Mouse (Mus musculus): ENCODE data around the gene Atraid. TPM values are rescaled to one million over a fixed set of nuclear protein-coding genes. Genes with fewer than 3 reads are reported as not detected.

The Atraid gene
- total and polyA plus RNA-seq, 3 experiments, result 58.0 to 88.7 (median 60.1) TPM

DNA sequence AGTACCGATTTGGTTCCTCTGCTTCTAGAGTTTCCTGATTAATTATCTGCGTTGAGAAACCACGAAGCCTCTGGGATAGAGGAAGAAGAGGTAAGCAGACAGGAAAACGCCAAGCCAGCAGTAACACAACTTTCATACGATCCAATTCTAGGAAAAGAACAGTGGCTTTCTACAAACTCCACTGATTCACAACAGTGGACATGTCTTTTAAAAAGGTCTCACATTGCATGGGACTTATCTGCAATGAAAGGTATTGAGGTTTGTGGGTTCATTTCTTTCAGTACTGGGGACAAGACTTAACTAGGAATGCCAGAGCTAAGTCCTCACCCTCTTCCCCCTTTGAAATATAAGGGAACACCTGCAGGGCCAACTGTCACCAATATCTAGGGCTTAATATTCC lies 1.0 kb upstream of the Atraid start:
- no peak for DNase-seq (ENCODE audit: extremely low read depth)
- TF ChIP-seq MAZ (IDR thresholded peaks at IDR 0.05; ENCODE audit: low read depth, low read length) (no peak), POLR2A (IDR thresholded peaks at IDR 0.05; ENCODE audit: low read depth, low read length) (no peak), ZC3H11A (IDR thresholded peaks at IDR 0.05; ENCODE audit: low read depth, low read length) (no peak), GABPA (IDR thresholded peaks at IDR 0.05; ENCODE audit: insufficient replicate concordance, low read depth, low read length) (no peak), MAX (IDR thresholded peaks at IDR 0.05; ENCODE audit: low read length) (no peak), USF1 (IDR thresholded peaks at IDR 0.05; ENCODE audit: low read depth, low read length) (no peak), PAX5 (IDR thresholded peaks at IDR 0.05; ENCODE audit: low read length) (no peak), SIN3A (IDR thresholded peaks at IDR 0.05; ENCODE audit: low read length) (no peak), CHD2 (IDR thresholded peaks at IDR 0.05; ENCODE audit: low read length) (no peak), HCFC1 (IDR thresholded peaks at IDR 0.05; ENCODE audit: low read depth, low read length) (no peak), ZNF384 (IDR thresholded peaks at IDR 0.05; ENCODE audit: low read depth, low read length) (no peak), MEF2A (IDR thresholded peaks at IDR 0.05; ENCODE audit: borderline replicate concordance, low read depth, low read length) (no peak), KAT2A (IDR thresholded peaks at IDR 0.05; ENCODE audit: insufficient replicate concordance, low read length) (no peak), NELFE (IDR thresholded peaks at IDR 0.05; ENCODE audit: low read depth, low read length) (no peak), ZKSCAN1 (IDR thresholded peaks at IDR 0.05; ENCODE audit: borderline replicate concordance, low read depth, low read length) (no peak), E2F4 (IDR thresholded peaks at IDR 0.05; ENCODE audit: insufficient replicate concordance, low read depth, low read length) (no peak), JUN (IDR thresholded peaks at IDR 0.05; ENCODE audit: insufficient read depth, low read depth, low read length) (no peak), CTCF (conservative IDR thresholded peaks at IDR 0.05 in 1 of 2, IDR thresholded peaks at IDR 0.05 in 1 of 2; ENCODE audit: low read depth in 2 of 2, low read length in 2 of 2) (no peak), UBTF (IDR thresholded peaks at IDR 0.05; ENCODE audit: low read depth, low read length) (no peak)
- dilution Hi-C loops (cut with MboI; ENCODE audit: extremely low pct_ligation_motif_present, extremely low pct_unique_long_range_greater_than_20kb, low sequenced_read_pairs) (no loop called here), in situ Hi-C loops (cut with MboI; ENCODE audit: low pct_ligation_motif_present, low pct_unique_long_range_greater_than_20kb, low sequenced_read_pairs) (no loop called here)
- H3K36me3 ChIP-seq (replicated peaks in 1 of 2; ENCODE audit: control insufficient read depth in 1 of 2, insufficient read depth in 1 of 2, low read length in 1 of 2), result peaks cover 17 to 35% of the 10 kb centered on the region in 2 experiments
- peak overlapping the region; percentile 78 to 89 (median 80) for H3K4me3 ChIP-seq (replicated peaks in 1 of 3; ENCODE audit: low read depth in 2 of 3, low read length in 2 of 3, poor library complexity in 1 of 3)
- H3K4me1 ChIP-seq (ENCODE audit: control insufficient read depth in 1 of 2, insufficient read depth in 2 of 2), result peaks cover 0 to 22% of the 10 kb centered on the region in 2 experiments; a peak in 2 of 4 replicates
- H3K27ac ChIP-seq (ENCODE audit: insufficient read depth, low read depth), result no peak overlapping the region
- peak overlapping the region; percentile 86 for H3K4me2 ChIP-seq (ENCODE audit: insufficient read depth, low read depth, poor library complexity, severe bottlenecking)
- H3K79me2 ChIP-seq (replicated peaks; ENCODE audit: control insufficient read depth, extremely low read depth, insufficient read depth, poor library complexity, severe bottlenecking), result peaks cover 3% of the 10 kb centered on the region; the same call in 1 of the 2 replicates
- no peaks in the 10 kb centered on the region for H3K9me3 ChIP-seq (replicated peaks; ENCODE audit: low read length)
- peak overlapping the region; percentile 68 for H3K9ac ChIP-seq (ENCODE audit: insufficient read depth, low read depth)
- no peaks in the 10 kb centered on the region for H3K27me3 ChIP-seq (replicated peaks)

DNA sequence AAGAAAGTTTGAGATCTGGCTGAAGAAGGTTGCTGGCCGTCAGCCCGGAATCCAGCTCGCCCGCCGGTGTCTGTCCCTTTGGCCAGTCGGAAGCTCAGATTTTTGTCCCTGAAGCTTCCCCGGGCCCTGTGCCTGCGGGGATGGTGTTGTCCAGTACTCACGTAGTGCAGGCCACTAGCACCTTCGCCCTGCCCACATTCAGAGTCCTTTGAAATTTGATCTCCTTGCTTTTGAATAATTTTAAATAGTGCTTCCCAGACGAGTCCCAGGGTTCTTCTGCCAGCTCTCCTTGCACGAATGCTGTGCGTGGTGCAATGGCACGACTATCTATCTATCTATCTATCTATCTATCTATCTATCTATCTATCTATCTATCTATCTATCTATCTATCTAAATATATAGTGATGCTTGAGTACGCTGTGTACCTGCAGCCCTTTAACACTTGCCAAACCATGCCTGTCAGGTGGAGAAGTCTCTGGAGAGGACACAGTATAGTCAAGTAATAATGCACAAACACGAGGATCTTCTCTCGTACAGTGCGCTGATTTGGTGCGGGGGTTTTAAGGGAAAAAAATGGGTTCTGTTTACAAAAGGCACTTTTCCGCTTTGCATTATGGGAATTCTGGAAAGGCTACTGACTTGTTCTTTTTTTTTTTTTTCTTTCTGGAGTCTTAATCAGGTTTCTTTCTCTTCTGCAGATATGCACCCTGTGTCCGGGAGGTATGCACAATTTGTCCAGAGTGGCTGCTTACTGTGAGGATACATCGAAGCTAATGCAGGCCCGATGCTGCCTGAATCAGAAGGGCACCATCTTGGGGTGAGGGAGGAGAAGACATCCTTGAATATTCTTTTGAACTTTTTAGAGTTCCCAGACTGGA lies 890 bp downstream of the Atraid start, which contains the start of gene Slc5a6:
Slc5a6 (minus strand) TSS at position 162 of the 879 bp plus-strand sequence.
- Histone ChIP-seq H3K36me3 (replicated peaks in 1 of 2; ENCODE audit: control insufficient read depth in 1 of 2, insufficient read depth in 1 of 2, low read length in 1 of 2) (peaks cover 9 to 29% of the 10 kb centered on the region in 2 experiments), H3K9me3 (replicated peaks; ENCODE audit: low read length) (no peaks in the 10 kb centered on the region), H3K4me3 (replicated peaks in 1 of 3; ENCODE audit: low read depth in 2 of 3, low read length in 2 of 3, poor library complexity in 1 of 3) (peak within 1 kb of the TSS; percentile 78 to 89 (median 89)), H3K27me3 (replicated peaks) (no peaks in the 10 kb centered on the region), H3K27ac (ENCODE audit: insufficient read depth, low read depth) (peak within 1 kb of the TSS; percentile 76), H3K79me2 (replicated peaks; ENCODE audit: control insufficient read depth, extremely low read depth, insufficient read depth, poor library complexity, severe bottlenecking) (peaks cover 3% of the 10 kb centered on the region; the same call in 1 of the 2 replicates), H3K9ac (ENCODE audit: insufficient read depth, low read depth) (peak within 1 kb of the TSS; percentile 83), H3K4me1 (ENCODE audit: control insufficient read depth in 1 of 2, insufficient read depth in 2 of 2) (peaks cover 0 to 30% of the 10 kb centered on the region in 2 experiments; a peak in 2 of 4 replicates), H3K4me2 (ENCODE audit: insufficient read depth, low read depth, poor library complexity, severe bottlenecking) (peak within 1 kb of the TSS; percentile 86)
- dilution Hi-C loops (cut with MboI; ENCODE audit: extremely low pct_ligation_motif_present, extremely low pct_unique_long_range_greater_than_20kb, low sequenced_read_pairs) (no loop called here), in situ Hi-C loops (cut with MboI; ENCODE audit: low pct_ligation_motif_present, low pct_unique_long_range_greater_than_20kb, low sequenced_read_pairs) (no loop called here)
- DNase-seq (ENCODE audit: extremely low read depth), result peak; percentile 74
- TF ChIP-seq JUN (IDR thresholded peaks at IDR 0.05; ENCODE audit: insufficient read depth, low read depth, low read length), result no peak
- no peak for TF ChIP-seq GABPA (IDR thresholded peaks at IDR 0.05; ENCODE audit: insufficient replicate concordance, low read depth, low read length)
- TF ChIP-seq POLR2A (IDR thresholded peaks at IDR 0.05; ENCODE audit: low read depth, low read length), result no peak
- no peak for TF ChIP-seq JUND (conservative IDR thresholded peaks at IDR 0.05; ENCODE audit: low read depth, low read length)
- no peak for TF ChIP-seq MXI1 (IDR thresholded peaks at IDR 0.05; ENCODE audit: low read depth, low read length)
- no peak for TF ChIP-seq ETS1 (conservative IDR thresholded peaks at IDR 0.05; ENCODE audit: low read depth, low read length)
- TF ChIP-seq USF1 (IDR thresholded peaks at IDR 0.05; ENCODE audit: low read depth, low read length), result no peak
- no peak for TF ChIP-seq USF2 (conservative IDR thresholded peaks at IDR 0.05; ENCODE audit: low read depth, low read length)
- TF ChIP-seq SMC3 (IDR thresholded peaks at IDR 0.05; ENCODE audit: low read depth, low read length), result peak; percentile 8; the same call in 1 of the 2 replicates
- TF ChIP-seq CHD2 (IDR thresholded peaks at IDR 0.05; ENCODE audit: low read length), result no peak
- no peak for TF ChIP-seq MAFK (IDR thresholded peaks at IDR 0.05; ENCODE audit: insufficient replicate concordance, low read length)
- TF ChIP-seq PAX5 (IDR thresholded peaks at IDR 0.05; ENCODE audit: low read length), result no peak
- no peak for TF ChIP-seq E2F4 (IDR thresholded peaks at IDR 0.05; ENCODE audit: insufficient replicate concordance, low read depth, low read length)
- no peak for TF ChIP-seq RCOR1 (conservative IDR thresholded peaks at IDR 0.05; ENCODE audit: low read depth, low read length)
- TF ChIP-seq MYC (IDR thresholded peaks at IDR 0.05; ENCODE audit: low read depth, low read length), result 0 out of 2 replicates have a peak, but pooled peaks have one; percentile 55
- no peak for TF ChIP-seq NRF1 (IDR thresholded peaks at IDR 0.05; ENCODE audit: low read depth, low read length)
- no peak for TF ChIP-seq BHLHE40 (IDR thresholded peaks at IDR 0.05; ENCODE audit: low read depth, low read length)
- no peak for TF ChIP-seq ZC3H11A (IDR thresholded peaks at IDR 0.05; ENCODE audit: low read depth, low read length)
